Mouse (Mus musculus) gastrocnemius, adult 8-10 months (tissue): ENCODE measurements around the gene Sppl2a. TPM values are rescaled to one million over a fixed set of nuclear protein-coding genes. Genes with fewer than 3 reads are reported as not detected.
A peak's percentile ranks its signal among the peaks of the same experiment; 100 is the strongest.
"Not testable (repeated sequence)": the region's sequence is repeated elsewhere in the genome, so short reads cannot be mapped to it uniquely, and the experiment has no call there.

Source experiments
- DNase-seq, 2 experiments: peaks; one replicate each; pipeline ENCODE4 v3.0.0; 2022; ENCODE audit warnings: low spot score in 2 of 2
- total RNA-seq, 4 experiments: library from RNA; stranded (reverse); gene quantifications; 2 replicates each; pipeline ENCODE4 v1.2.4; 2022

The Sppl2a gene
- 10 to 100 TPM; 70.6 to 76.0 (median 71.9) TPM for total RNA-seq

GRCm38 (mm10) chr2:126932897-126933641 is at the start of gene Sppl2a:
Sppl2a (minus strand) TSS chr2:126933235.
- peak; percentile 84 to 88 for DNase-seq

GRCm38 (mm10) chr2:126977428-126977827 is 44.4 kb upstream of the Sppl2a start:
- no peak for DNase-seq

- DNase-seq: no peak
Observed at GRCm38 (mm10) chr2:126961696-126962095, 28.7 kb upstream of the Sppl2a start.

- no peak for DNase-seq
Observed at GRCm38 (mm10) chr2:126955671-126956070, 22.6 kb upstream of the Sppl2a start.

GRCm38 (mm10) chr2:126951085-126951484 is 18.1 kb upstream of the Sppl2a start:
- DNase-seq: peak; percentile 31 to 51

- no peak for DNase-seq
Observed at GRCm38 (mm10) chr2:126950453-126950852, 17.4 kb upstream of the Sppl2a start.

GRCm38 (mm10) chr2:126949856-126950255 is 16.8 kb upstream of the Sppl2a start:
- peak in 1 of 2 experiments; percentile 8 for DNase-seq

- DNase-seq: not testable (repeated sequence)
Observed at GRCm38 (mm10) chr2:126949297-126949696, 16.3 kb upstream of the Sppl2a start.

- DNase-seq: no peak
Observed at GRCm38 (mm10) chr2:126948231-126948630, 15.2 kb upstream of the Sppl2a start.

GRCm38 (mm10) chr2:126947646-126948045 is 14.6 kb upstream of the Sppl2a start:
- no peak for DNase-seq

GRCm38 (mm10) chr2:126943211-126943610 is 10.2 kb upstream of the Sppl2a start:
- DNase-seq: no peak

GRCm38 (mm10) chr2:126940314-126940866 is 7.4 kb upstream of the Sppl2a start:
- no peak for DNase-seq

GRCm38 (mm10) chr2:126938069-126938468 is 5.0 kb upstream of the Sppl2a start:
- DNase-seq: no peak

GRCm38 (mm10) chr2:126933921-126934320 is 886 bp upstream of the Sppl2a start:
- no peak for DNase-seq

- DNase-seq: no peak
Observed at GRCm38 (mm10) chr2:126932261-126932896, 656 bp downstream of the Sppl2a start.

- no peak for DNase-seq
Observed at GRCm38 (mm10) chr2:126931784-126932183, 1.3 kb downstream of the Sppl2a start.

- no peak for DNase-seq
Observed at GRCm38 (mm10) chr2:126928681-126929080, 4.4 kb downstream of the Sppl2a start.

- no peak for DNase-seq
Observed at GRCm38 (mm10) chr2:126920358-126921060, 12.5 kb downstream of the Sppl2a start.

GRCm38 (mm10) chr2:126916236-126916635 is 16.8 kb downstream of the Sppl2a start:
- peak; percentile 8 to 49 for DNase-seq

- no peak for DNase-seq
Observed at GRCm38 (mm10) chr2:126914096-126914495, 18.9 kb downstream of the Sppl2a start.

GRCm38 (mm10) chr2:126904162-126904561 is 28.9 kb downstream of the Sppl2a start:
- DNase-seq: no peak

GRCm38 (mm10) chr2:126897511-126897910 is 35.5 kb downstream of the Sppl2a start:
- DNase-seq: peak; percentile 30 to 34
